Mouse (Mus musculus) liver, adult (tissue): ENCODE measurements at regions not wholly inside any gene's neighbourhood (a gene's known extent, or its start where the extent isn't known, plus 50 kb on each side); places are given as distances from the start of the nearest gene placed in this dataset.

Source experiments
- GATA4 ChIP-seq: IDR thresholded peaks from 2 replicates; pipeline ENCODE4 v1.6.1; 2014; ENCODE audit warnings: mild to moderate bottlenecking, low read length; ENCODE audit not compliant: insufficient replicate concordance

DNA sequence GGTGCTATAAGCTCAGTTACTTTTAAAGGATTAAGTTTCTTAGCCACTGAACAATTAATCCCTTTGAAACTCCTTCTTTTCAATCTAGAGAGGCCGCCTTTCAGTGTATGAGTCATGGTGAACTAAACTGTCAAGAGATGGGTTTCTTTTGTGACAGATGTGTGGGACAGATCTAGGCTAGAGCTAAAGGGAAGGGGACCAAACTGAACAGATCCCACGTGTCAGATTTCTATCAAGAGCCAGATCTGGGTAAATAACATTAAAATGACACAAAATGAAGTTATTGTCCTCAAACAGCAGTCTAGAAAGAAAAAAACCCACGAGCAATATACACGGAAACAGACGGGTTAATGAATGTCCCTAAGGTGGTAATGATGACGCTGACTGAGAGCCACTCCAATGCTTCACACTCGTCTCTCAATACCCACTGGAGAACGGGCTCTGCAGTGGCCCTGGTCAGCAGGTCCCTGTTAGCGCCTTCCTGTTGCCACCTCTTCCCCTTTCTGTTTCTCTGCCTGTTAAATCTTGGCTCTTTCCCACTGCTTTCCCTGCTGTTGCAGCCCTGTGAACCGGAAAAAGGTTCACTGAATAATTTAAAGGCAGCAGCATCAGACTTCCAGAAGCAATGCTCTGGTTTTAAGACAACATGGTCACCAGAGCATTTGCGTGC lies 52.7 kb upstream of the Rab3gap2 start:
- TF ChIP-seq GATA4: no peak

- no peak for TF ChIP-seq GATA4
Observed at GRCm38 (mm10) chr1:185150431-185151129, 53.3 kb upstream of the Rab3gap2 start.

DNA sequence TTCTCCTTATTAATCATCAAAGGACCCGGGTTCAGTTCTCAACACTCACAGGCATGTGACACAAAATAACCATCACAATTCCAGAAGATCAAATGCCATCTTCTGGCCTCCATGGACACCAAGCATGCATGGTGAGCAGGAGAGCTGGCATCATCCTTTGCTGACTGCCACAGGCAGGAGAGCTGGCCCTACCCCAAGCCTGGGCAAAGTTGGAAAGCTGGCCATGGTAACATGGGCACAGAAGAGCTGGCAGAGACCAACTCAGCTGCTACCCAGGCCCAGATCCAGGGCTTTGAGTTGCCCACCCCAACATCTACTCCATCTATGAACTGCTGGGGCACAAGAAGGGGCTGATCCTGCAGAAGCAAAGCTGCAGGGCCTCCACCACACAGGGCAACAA lies 59.1 kb upstream of the Rab3gap2 start:
- TF ChIP-seq GATA4: no peak

- no peak for TF ChIP-seq GATA4
Observed at GRCm38 (mm10) chr1:185144006-185144405, 59.9 kb upstream of the Rab3gap2 start.

DNA sequence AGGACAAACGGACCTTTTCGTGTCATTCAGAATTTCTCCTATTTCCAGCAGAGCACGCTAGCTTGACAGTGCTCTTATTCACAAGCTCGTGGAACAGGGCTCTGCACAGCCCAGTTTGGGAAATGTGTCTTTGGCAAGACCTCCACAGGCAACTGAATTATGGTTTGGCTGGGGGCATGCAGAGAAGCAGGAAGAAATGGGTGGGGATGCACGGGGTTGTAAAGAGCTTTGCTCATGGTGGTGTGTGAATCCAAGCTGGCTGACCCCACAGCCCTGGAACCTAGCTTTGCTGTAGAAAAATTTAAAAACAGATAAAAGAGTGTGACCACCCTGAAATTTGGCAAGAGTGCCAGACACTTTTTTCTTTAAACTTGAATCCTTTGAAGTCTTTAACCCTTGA lies 63.6 kb upstream of the Rab3gap2 start:
- TF ChIP-seq GATA4: no peak

- TF ChIP-seq GATA4: no peak
Observed at GRCm38 (mm10) chr1:185128209-185128608, 75.7 kb upstream of the Rab3gap2 start.

DNA sequence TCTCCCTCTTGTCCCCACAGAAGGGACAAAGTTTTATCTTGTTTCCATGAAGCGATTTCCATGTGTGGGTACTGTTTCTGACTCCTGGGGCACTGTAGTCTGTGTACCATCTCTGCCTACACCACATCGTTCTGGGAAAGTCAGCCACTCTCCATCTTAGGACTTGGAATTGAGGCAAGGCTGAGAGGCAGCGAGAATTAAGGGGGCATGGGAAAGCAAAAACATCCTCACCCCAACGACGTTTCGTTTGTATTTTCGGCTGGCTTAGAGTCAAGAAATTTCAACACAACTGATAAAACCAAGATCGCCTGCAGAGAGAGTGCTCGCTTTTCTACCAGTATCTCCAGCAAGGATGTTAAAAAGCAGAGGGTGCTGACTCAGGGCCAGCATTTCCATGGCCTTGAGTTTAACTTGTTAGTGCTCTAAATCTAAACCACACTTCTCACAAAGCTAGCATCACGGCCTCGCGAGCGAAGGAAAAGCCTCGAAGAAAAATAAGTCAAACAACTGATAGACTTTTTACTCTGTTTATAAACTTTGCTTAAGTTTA lies 78.1 kb upstream of the Rab3gap2 start:
- TF ChIP-seq GATA4: peak; percentile 50; the same call in 1 of the 2 replicates

DNA sequence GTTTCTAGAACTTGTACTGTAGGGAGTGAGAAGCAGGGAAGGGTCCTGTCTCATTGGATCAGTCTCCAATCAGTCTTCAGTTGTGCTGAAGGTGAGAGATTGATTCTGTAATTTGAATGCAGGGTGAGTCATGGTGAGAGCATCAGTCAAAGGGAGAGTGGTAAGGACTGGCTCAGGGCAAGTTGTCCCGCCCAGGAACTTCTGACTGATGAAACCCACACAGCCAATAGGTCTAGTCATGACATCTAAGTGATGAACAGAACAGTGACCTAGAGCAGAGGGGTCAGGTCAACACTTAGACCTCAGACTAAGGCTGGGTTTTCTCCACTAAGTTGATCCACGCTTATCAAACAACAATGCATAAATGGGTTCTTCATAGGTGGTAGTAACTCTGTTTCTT lies 82.4 kb upstream of the Rab3gap2 start:
- no peak for TF ChIP-seq GATA4

GRCm38 (mm10) chr1:185120416-185120815 lies 83.5 kb upstream of the Rab3gap2 start:
- TF ChIP-seq GATA4: no peak

GRCm38 (mm10) chr1:185117711-185118110 lies 86.2 kb upstream of the Rab3gap2 start:
- no peak for TF ChIP-seq GATA4

- TF ChIP-seq GATA4: no peak
Observed at GRCm38 (mm10) chr1:185113687-185114086, 90.2 kb upstream of the Rab3gap2 start.

DNA sequence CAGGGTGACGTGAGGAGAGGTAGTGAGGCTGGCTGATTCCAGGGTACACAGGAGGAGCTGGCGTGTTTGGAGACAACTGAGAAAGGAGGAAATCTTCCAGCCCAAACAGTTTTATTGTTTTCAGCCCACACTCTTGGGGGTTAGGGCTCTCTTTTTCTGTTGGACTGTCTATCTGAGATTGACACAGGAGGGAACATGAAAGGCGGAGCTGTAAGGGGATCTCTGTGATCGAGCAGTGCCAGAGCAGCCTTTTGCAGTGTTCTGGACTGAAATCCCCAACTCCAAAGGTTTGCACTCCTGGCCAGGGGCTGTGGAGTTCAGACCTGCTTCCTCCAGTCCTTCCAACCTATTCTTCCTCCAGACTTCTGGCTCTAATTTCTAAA lies 91.9 kb upstream of the Rab3gap2 start:
- no peak for TF ChIP-seq GATA4

DNA sequence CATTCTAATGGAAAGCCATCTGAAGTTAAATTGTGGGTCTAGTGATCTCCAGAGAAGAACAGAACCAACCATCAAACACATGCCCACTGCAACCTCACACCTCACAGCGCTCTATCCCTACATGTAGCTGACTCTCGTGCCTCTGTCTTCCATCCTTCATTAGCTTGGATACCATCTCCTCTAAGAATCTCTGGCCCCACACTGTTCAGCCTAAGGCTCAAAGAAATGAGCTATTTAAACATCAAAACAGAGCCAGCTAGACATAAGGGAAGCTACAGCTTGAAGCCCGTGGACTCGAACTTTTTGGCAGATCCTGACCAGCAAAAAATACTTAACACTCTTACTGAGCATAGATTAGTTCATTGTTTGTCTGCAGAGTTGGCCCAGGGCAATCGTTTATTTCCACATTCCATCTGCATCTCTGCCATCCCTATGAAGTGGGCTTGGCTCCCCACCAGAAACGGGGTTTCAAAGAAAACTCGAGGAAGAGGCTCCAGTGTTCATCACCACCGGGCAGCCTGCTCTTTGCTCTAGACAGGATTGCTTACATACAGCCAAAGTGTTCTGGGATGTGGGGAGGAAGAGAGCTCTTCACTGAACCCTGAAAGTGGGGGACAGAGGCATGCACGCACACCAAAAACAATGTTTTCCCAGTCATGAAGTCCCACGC lies 92.4 kb upstream of the Rab3gap2 start:
- no peak for TF ChIP-seq GATA4

DNA sequence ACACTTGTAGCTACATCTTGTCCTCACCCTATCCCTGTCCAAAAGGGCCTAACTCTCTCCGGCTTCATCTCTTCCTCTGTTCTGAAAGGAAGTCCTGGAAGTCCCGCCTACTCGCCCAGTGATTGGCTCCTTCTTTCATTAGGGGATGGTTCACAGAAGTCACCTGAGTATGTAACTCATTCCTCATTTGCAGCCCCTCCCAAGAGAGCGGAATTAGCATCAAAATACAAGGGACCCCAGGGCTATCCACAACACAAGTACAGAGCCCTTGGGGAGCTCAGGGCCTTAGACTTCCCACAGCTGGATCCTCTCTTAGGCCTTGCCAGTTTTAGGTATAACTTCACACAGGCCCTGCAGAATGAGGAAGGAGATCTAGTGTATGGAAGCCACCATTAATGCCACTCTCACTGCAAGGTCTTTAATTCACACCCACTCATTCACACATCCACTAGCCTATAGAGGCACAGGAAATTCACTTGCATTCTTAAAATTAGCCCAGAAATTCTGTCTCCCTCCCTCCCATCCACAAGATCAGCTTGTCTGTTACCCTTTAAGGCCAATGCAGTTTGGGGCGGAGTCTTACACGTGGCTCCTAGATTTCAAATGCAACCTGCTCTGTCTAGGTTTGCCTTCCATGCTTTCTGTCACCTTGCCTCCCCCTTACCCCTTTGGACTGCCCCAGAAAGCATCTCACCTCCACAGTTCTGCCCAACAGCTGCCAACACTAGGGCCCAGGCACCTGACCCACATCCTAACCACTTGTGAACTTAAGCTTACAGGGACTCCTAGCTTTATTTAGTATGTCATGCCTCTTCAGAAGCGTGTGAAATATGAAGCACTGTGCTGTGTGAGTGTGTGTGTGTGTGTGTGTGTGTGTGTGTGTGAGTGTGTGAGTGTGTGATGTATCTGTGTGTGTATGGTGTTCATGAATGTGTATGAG lies 98.7 kb upstream of the Rab3gap2 start:
- TF ChIP-seq GATA4: no peak

GRCm38 (mm10) chr1:185103803-185104202 lies 100.1 kb upstream of the Rab3gap2 start:
- TF ChIP-seq GATA4: no peak
